Mouse (Mus musculus) C2C12 (cell line): ENCODE measurements around the gene Rcc2. TPM values are rescaled to one million over a fixed set of nuclear protein-coding genes. Genes with fewer than 3 reads are reported as not detected.
A peak's percentile ranks its signal among the peaks of the same experiment; 100 is the strongest.

Experiments
- H3K27me3 ChIP-seq: one replicate; pipeline ENCODE4 v1.6.1; 2011; ENCODE audit not compliant: control insufficient read depth, insufficient read depth, insufficient read length
- H3K36me3 ChIP-seq: one replicate; pipeline ENCODE4 v1.6.1; 2011; ENCODE audit not compliant: control insufficient read depth, insufficient read depth
- H3K4me3 ChIP-seq: one replicate; pipeline ENCODE4 v1.5.1; 2011; ENCODE audit warnings: mild to moderate bottlenecking, control low read depth; ENCODE audit not compliant: poor library complexity, insufficient read depth, severe bottlenecking
- H3K79me2 ChIP-seq: one replicate; pipeline ENCODE4 v1.6.1; 2011; ENCODE audit not compliant: control insufficient read depth, insufficient read depth
- H3K79me3 ChIP-seq: one replicate; pipeline ENCODE4 v1.6.1; 2011; ENCODE audit warnings: low read depth, control low read depth
- H3ac ChIP-seq: one replicate; pipeline ENCODE3; 2011; ENCODE audit warnings: low read depth; ENCODE audit not compliant: control insufficient read depth, insufficient read length
- CEBPB ChIP-seq: IDR thresholded peaks from one replicate; pipeline ENCODE4 v1.6.1; 2011; ENCODE audit warnings: low read depth, mild to moderate bottlenecking, control low read depth, moderate library complexity
- CTCF ChIP-seq: IDR thresholded peaks from one replicate; pipeline ENCODE4 v1.5.1; 2011; ENCODE audit not compliant: control insufficient read depth, insufficient read depth, insufficient read length
- FOSL1 ChIP-seq: IDR thresholded peaks from one replicate; pipeline ENCODE4 v1.8.0; 2011; ENCODE audit warnings: mild to moderate bottlenecking, low read length; ENCODE audit not compliant: poor library complexity, insufficient read depth, severe bottlenecking
- MAX ChIP-seq: IDR thresholded peaks from one replicate; pipeline ENCODE4 v1.6.1; 2011; ENCODE audit warnings: mild to moderate bottlenecking, control low read depth
- MYOD1 ChIP-seq: IDR thresholded peaks from one replicate; pipeline ENCODE4 v1.6.1; 2011; ENCODE audit warnings: low read depth; ENCODE audit not compliant: control insufficient read depth, insufficient read length
- MYOG ChIP-seq: IDR thresholded peaks from one replicate; pipeline ENCODE4 v1.6.1; 2011; ENCODE audit not compliant: control insufficient read depth, insufficient read length; ENCODE audit errors: extremely low read depth
- USF1 ChIP-seq: IDR thresholded peaks from one replicate; pipeline ENCODE4 v1.6.1; 2011; ENCODE audit warnings: low read depth, mild to moderate bottlenecking, control low read depth, moderate library complexity
- polyA plus RNA-seq: library from polyadenylated mRNA; unstranded; fragments of >200 nt; fragmentation: generic; extraction: Trizol; gene quantifications from one replicate; pipeline ENCODE4 v1.2.1, GENCODE M21; 2012; ENCODE audit warnings: missing spikeins

Gene Rcc2
- polyA plus RNA-seq, 1 experiment: 213 TPM

DNA sequence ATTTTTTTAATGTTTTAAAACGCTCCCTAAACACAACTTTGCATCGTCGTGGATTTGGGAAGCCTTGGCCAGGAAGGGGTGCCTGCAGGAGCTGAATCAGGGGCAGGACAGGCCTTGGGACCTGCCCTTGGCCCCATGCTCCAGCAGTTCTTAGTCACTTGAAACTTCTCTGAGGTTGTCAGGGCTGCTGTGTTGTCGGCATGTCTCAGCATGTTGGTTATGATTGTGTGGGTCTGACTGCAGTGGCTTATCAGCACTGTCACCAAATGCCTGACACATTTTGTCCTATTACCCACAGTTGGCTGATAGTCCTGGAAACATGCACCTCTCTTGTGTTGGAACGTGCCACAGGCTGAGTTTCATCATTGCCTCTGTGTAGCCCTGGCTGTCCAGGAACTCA is 19.8 kb downstream of the Rcc2 start:
- TF ChIP-seq CEBPB (no peak), MYOD1 (no peak), MAX (no peak), FOSL1 (no peak), USF1 (no peak), CTCF (no peak), MYOG (no peak)
- peaks cover 2% of the 10 kb centered on the region for H3K79me3 ChIP-seq
- H3K4me3 ChIP-seq: no peak overlapping the region
- peaks cover 90% of the 10 kb centered on the region for H3K36me3 ChIP-seq
- H3K79me2 ChIP-seq: peaks cover 20% of the 10 kb centered on the region
- no peaks in the 10 kb centered on the region for H3K27me3 ChIP-seq
- H3ac ChIP-seq: no peak overlapping the region

DNA sequence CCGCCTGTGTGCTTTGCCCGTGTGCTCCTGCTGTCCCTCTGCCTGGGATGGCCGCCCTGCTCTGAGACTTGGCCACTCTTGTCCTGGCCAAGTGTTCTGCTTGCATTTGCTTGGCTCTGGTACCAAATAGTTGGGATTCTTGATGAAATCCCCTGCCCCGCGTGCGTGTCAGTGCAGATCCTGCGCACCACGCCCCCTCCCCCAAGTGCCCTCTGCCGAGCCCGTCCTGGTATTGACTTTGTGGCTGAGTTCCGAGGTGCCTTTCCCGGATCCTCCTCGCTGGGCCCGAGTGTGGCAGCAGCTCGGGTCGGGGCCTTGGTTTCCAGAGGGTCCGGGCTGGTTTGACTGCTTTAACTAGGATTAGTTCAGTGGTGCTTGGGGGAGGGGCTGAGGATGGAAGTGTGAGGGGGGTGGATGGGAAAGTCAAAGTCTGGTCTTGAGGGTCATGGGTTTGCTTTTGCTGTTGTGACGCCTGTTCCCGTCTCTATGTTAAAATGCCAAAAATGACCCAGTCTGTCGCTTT is 21.7 kb downstream of the Rcc2 start:
- Histone ChIP-seq H3ac (no peak overlapping the region), H3K79me3 (peaks cover 2% of the 10 kb centered on the region), H3K27me3 (no peaks in the 10 kb centered on the region), H3K36me3 (peaks cover 78% of the 10 kb centered on the region), H3K4me3 (no peak overlapping the region), H3K79me2 (peaks cover 4% of the 10 kb centered on the region)
- TF ChIP-seq MYOG (no peak), CTCF (no peak), FOSL1 (no peak), MYOD1 (no peak), USF1 (no peak), MAX (no peak), CEBPB (no peak)

DNA sequence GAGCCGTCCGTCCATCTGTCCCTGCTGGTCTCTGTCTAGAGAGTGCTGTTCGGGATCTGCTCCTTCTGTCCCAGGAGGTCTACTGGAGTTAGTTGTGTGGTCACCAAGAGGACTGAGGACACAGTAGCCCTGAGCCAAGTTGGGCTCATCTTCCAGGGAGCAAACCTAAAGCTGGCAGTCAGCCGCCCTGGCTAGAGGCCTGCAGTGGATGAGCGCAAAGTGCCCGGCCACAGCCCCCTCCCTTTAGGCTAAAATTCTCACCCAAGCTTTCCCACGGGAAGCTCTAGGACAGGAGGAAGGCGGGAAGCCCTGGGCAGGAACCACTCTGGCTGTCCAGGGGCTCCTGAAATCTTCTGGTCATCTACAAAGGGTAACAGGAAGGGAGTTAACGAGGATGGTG is 22.4 kb downstream of the Rcc2 start:
- TF ChIP-seq CEBPB (no peak), CTCF (no peak), MAX (no peak), MYOG (no peak), USF1 (no peak), FOSL1 (no peak)
- H3K27me3 ChIP-seq: no peaks in the 10 kb centered on the region
- H3K79me2 ChIP-seq: peaks cover 4% of the 10 kb centered on the region
- no peak overlapping the region for H3K4me3 ChIP-seq
- peaks cover 2% of the 10 kb centered on the region for H3K79me3 ChIP-seq
- no peak overlapping the region for H3ac ChIP-seq
- peaks cover 73% of the 10 kb centered on the region for H3K36me3 ChIP-seq

DNA sequence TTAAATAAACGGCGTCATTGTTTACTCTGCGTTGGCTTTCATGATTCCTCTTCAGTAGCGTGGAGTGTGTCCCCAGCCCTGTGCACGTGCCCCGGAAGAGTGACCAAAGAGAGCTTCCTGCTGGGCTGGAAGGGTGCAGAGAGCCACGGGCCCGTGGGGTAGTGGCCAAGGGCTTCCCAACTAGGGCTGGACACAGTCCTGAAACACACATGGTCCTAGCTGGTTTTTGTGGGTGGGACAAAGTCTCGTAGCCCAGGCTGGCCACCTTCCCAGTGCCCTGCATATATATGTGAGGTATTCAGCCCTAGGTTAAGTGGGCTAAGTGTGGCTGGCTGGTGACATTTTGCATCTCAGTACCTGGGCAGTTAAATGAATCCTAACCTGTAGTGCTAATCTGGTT is 22.9 kb downstream of the Rcc2 start:
- no peak overlapping the region for H3K4me3 ChIP-seq
- H3K79me3 ChIP-seq: peaks cover 2% of the 10 kb centered on the region
- peaks cover 4% of the 10 kb centered on the region for H3K79me2 ChIP-seq
- peaks cover 68% of the 10 kb centered on the region for H3K36me3 ChIP-seq
- TF ChIP-seq USF1 (no peak), MAX (no peak), CTCF (no peak), CEBPB (no peak), MYOG (no peak), MYOD1 (no peak), FOSL1 (no peak)
- no peak overlapping the region for H3ac ChIP-seq
- no peaks in the 10 kb centered on the region for H3K27me3 ChIP-seq

DNA sequence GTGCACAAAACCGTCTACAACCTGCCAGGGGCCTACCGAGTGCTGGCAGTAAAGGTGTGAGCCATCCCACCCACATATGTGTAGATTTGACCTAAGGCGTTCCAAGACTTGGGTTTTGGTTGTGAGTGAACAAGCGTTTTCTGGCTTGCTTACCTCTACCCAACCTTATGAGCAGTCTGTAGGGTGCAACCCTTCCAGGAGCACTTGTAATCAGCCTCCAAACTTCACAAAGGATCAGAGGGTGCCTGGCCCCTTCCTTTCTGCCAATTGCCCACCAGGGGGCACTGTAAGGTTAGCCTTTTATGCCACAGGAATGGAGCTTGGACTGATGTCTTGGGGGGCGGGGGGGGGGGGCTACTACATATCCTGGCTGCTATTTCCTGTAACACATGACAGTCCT is 23.5 kb downstream of the Rcc2 start:
- H3K36me3 ChIP-seq: peaks cover 62% of the 10 kb centered on the region
- peak; percentile 30 for TF ChIP-seq CTCF
- TF ChIP-seq USF1: no peak

DNA sequence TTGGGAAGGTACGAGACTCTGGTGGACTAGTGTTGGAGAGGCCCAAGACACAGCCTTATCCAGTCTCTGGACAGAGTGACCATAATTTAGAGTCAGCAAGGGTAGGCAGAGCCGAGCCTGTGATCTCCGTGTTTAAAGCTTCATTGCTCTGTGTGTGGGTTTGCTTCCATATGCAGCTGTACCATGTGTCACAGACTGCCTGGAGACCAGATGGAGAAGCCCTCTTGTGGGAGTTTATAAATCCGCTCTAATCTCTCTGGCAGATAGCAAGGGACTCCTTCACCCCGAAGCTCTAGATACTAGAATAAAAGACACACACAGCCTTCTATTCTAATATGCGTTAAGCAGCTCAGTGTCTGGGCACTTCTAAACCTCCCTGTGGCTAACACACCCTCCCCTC is 24.4 kb downstream of the Rcc2 start:
- peaks cover 53% of the 10 kb centered on the region for H3K36me3 ChIP-seq
- H3K27me3 ChIP-seq: no peaks in the 10 kb centered on the region
- no peak overlapping the region for H3K4me3 ChIP-seq
- no peak overlapping the region for H3ac ChIP-seq
- no peak for TF ChIP-seq MYOD1
- H3K79me2 ChIP-seq: no peaks in the 10 kb centered on the region
- H3K79me3 ChIP-seq: no peaks in the 10 kb centered on the region

More for the DNA sequence above, 23.5 kb downstream of the Rcc2 start:
- Histone ChIP-seq H3K79me3 (no peaks in the 10 kb centered on the region), H3K79me2 (peaks cover 4% of the 10 kb centered on the region), H3K4me3 (no peak overlapping the region), H3K27me3 (no peaks in the 10 kb centered on the region), H3ac (no peak overlapping the region)

DNA sequence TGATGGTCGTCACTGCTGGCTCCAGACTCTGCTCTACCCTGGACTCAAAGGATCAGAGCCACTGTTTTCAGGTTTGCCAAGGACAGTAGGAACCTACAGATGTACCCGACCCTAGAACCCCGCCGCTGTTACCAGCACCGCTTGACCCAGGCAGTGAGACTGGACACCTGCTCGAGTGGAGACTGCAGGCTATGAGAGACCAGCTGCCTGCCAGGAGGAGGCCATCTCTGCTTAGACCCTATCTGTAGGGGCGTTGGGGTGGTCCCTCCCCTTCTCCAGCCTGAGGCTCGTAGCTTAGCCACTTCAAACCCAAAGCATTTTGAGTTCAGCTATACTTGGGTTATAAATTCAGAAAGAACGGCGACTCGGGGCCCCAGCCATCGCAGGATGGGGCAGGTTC is 26.6 kb downstream of the Rcc2 start:
- H3K4me3 ChIP-seq: no peak overlapping the region
- H3K27me3 ChIP-seq: no peaks in the 10 kb centered on the region
- no peak overlapping the region for H3ac ChIP-seq
- TF ChIP-seq MAX (no peak), CEBPB (no peak), USF1 (no peak), MYOG (no peak)
- no peaks in the 10 kb centered on the region for H3K79me3 ChIP-seq
- H3K36me3 ChIP-seq: peaks cover 32% of the 10 kb centered on the region
- H3K79me2 ChIP-seq: no peaks in the 10 kb centered on the region
